Comparison of ENCODE assay signal across 36 mouse cellular contexts in genomic region chr19:34089011-34089680, GRCm38 (mm10). TPM values are rescaled to one million over a fixed set of nuclear protein-coding genes. Genes with fewer than 3 reads are reported as not detected.
A peak's percentile ranks its signal among the peaks of the same experiment; 100 is the strongest.
DNase-seq lines count a peak whose midpoint lies in the region; ATAC-seq lines count a peak whose summit lies in the region.
"Had no signal": no experiment of that assay in that cellular context is flagged by ENCODE, and none has a peak within 500 bp of the region (broad histone marks: within the 10 kb centered on the region; RNA-seq: fewer than 3 reads in every experiment).

No protein-coding gene starts in this region.

- no peaks in the 10 kb centered on the region for H3K36me3 ChIP-seq in kidney, embryonic 15.5 days
- H3K36me3 ChIP-seq: embryonic facial prominence, embryonic 12.5 days; hindbrain, embryonic 13.5 days; limb, embryonic 10.5 days; limb, embryonic 15.5 days; liver, embryonic 15.5 days; midbrain, embryonic 15.5 days; stomach, embryonic 15.5 days had no signal

- WGBS in kidney, embryonic 15.5 days = 65% methylated on average over 3 of the region's 3 CpGs

- no peak overlapping the region for H3K4me2 ChIP-seq in kidney, embryonic 15.5 days
- H3K4me2 ChIP-seq: embryonic facial prominence, embryonic 12.5 days; heart, embryonic 11.5 days; hindbrain, embryonic 13.5 days; limb, embryonic 15.5 days; liver, embryonic 15.5 days; lung, embryonic 14.5 days; midbrain, embryonic 15.5 days; stomach, embryonic 15.5 days had no signal

- H3K27ac ChIP-seq in kidney, embryonic 15.5 days = no peak overlapping the region
- H3K27ac ChIP-seq: embryonic facial prominence, embryonic 12.5 days; hindbrain, embryonic 13.5 days; kidney, postnatal 0 days; limb, embryonic 10.5 days; limb, embryonic 15.5 days; liver, embryonic 15.5 days; midbrain, embryonic 15.5 days; stomach, embryonic 15.5 days had no signal

- DNase-seq in heart, adult 8-10 months (ENCODE audit: low spot score) = peak; percentile 3
- DNase-seq in heart, postnatal 10 days = no peak
- peak; percentile 8 to 37 for DNase-seq in kidney, adult 8-10 months
- peak; percentile 30 for DNase-seq in Muller cell, postnatal 12 days (ENCODE audit: inconsistent ontology term)
- peak; percentile 2 for DNase-seq in kidney, postnatal 14 days
- no peak for DNase-seq in thymus, adult 18-20 months
- DNase-seq: adrenal gland, postnatal 10 days; B cell, adult 2 months; cerebellum, adult 11-12 months; embryo, embryonic 11 days; gastrocnemius, postnatal 25 days; heart, adult 11 months; heart, postnatal 4 days; lung, embryonic 14.5 days; lung, postnatal 14 days; right cerebral cortex, postnatal 25 days; thymus, postnatal 14 days had no signal

- H3K4me1 ChIP-seq in kidney, embryonic 15.5 days = no peaks in the 10 kb centered on the region
- H3K4me1 ChIP-seq: embryonic facial prominence, embryonic 12.5 days; hindbrain, embryonic 13.5 days; limb, embryonic 10.5 days; limb, embryonic 15.5 days; liver, embryonic 15.5 days; midbrain, embryonic 15.5 days; stomach, embryonic 15.5 days had no signal

- no peaks in the 10 kb centered on the region for H3K9me3 ChIP-seq in kidney, embryonic 15.5 days (replicated peaks)
- H3K9me3 ChIP-seq: embryonic facial prominence, embryonic 12.5 days; hindbrain, embryonic 13.5 days; limb, embryonic 10.5 days; limb, embryonic 15.5 days; liver, embryonic 15.5 days; midbrain, embryonic 15.5 days; stomach, embryonic 15.5 days had no signal

- intact Hi-C loops in heart, postnatal 10 days (cut with DNase I) = no loop called here

- no peak for ATAC-seq in kidney, embryonic 15.5 days (replicated peaks; ENCODE audit: low FRiP score)
- ATAC-seq: forebrain, embryonic 14.5 days; inflammation-experienced regulatory T-cells, adult 6 months; midbrain, embryonic 15.5 days had no signal

- H3K4me3 ChIP-seq in kidney, embryonic 15.5 days (replicated peaks) = no peak overlapping the region
- H3K4me3 ChIP-seq: embryonic facial prominence, embryonic 12.5 days; hindbrain, embryonic 13.5 days; limb, embryonic 10.5 days; limb, embryonic 15.5 days; liver, embryonic 15.5 days; midbrain, embryonic 15.5 days; stomach, embryonic 15.5 days had no signal

- H3K9ac ChIP-seq in kidney, embryonic 15.5 days = no peak overlapping the region
- H3K9ac ChIP-seq: embryonic facial prominence, embryonic 12.5 days; hindbrain, embryonic 13.5 days; limb, embryonic 15.5 days; liver, embryonic 15.5 days; lung, embryonic 14.5 days; midbrain, embryonic 15.5 days; stomach, embryonic 15.5 days had no signal

- no peaks in the 10 kb centered on the region for H3K27me3 ChIP-seq in kidney, embryonic 15.5 days
- H3K27me3 ChIP-seq: embryonic facial prominence, embryonic 12.5 days; hindbrain, embryonic 13.5 days; limb, embryonic 15.5 days; liver, embryonic 15.5 days; midbrain, embryonic 15.5 days; stomach, embryonic 15.5 days had no signal

RNA-seq across cellular contexts. Expression of gene Lipm, which starts 11.6 kb away (rescaled TPM):
- total RNA-seq in heart, adult 8-10 months (2022) = not detected
- not detected for total RNA-seq in heart, postnatal 10 days (2021)
- polyA plus RNA-seq in kidney, embryonic 15.5 days (2015; fragmentation: Nextera tagmentation; extraction: Ambion mirVana) = 0.19 TPM in 1 of 2 replicates, not detected in the other
- total RNA-seq: adrenal gland, postnatal 10 days; gastrocnemius, postnatal 25 days; heart, postnatal 4 days; neutrophil, adult 5-6 weeks had no signal
- polyA plus RNA-seq: forebrain, embryonic 14.5 days; heart, embryonic 11.5 days; hindbrain, embryonic 13.5 days; inflammation-experienced regulatory T-cells, adult 6 months; kidney, postnatal 0 days; limb, embryonic 10.5 days; liver, embryonic 15.5 days; lung, embryonic 14.5 days; midbrain, embryonic 15.5 days; neural tube, embryonic 11.5 days had no signal

RNA-seq across cellular contexts. Expression of gene Lipn, which starts 22.0 kb away (rescaled TPM):
- total RNA-seq in heart, adult 8-10 months (2022) = not detected
- not detected for total RNA-seq in heart, postnatal 10 days (2021)
- polyA plus RNA-seq in kidney, embryonic 15.5 days (2015; fragmentation: Nextera tagmentation; extraction: Ambion mirVana) = not detected in 2 replicates
- total RNA-seq: adrenal gland, postnatal 10 days; gastrocnemius, postnatal 25 days; heart, postnatal 4 days; layer of hippocampus, adult 8-10 months; layer of hippocampus, postnatal 25 days; left cerebral cortex, adult 8-10 months; neutrophil, adult 5-6 weeks had no signal
- polyA plus RNA-seq: embryonic facial prominence, embryonic 12.5 days; forebrain, embryonic 14.5 days; heart, embryonic 11.5 days; heart, embryonic 16.5 days; hindbrain, embryonic 13.5 days; inflammation-experienced regulatory T-cells, adult 6 months; kidney, postnatal 0 days; limb, embryonic 10.5 days; limb, embryonic 15.5 days; liver, embryonic 15.5 days; lung, embryonic 14.5 days; midbrain, embryonic 15.5 days; neural tube, embryonic 11.5 days; urinary bladder, adult 2 months had no signal

Comparison
In these comparisons a context has a peak if more than half of its experiments do, and no peak if none do; other contexts are left out.
1. DNase-seq: peak in heart, adult 8-10 months (single experiment), kidney, adult 8-10 months (2 of 2), Muller cell, postnatal 12 days (single experiment) and kidney, postnatal 14 days (single experiment); none in heart, postnatal 10 days (0 of 2) and thymus, adult 18-20 months (0 of 2).